Mouse (Mus musculus): ENCODE results near the gene Neurl1a.

DNA sequence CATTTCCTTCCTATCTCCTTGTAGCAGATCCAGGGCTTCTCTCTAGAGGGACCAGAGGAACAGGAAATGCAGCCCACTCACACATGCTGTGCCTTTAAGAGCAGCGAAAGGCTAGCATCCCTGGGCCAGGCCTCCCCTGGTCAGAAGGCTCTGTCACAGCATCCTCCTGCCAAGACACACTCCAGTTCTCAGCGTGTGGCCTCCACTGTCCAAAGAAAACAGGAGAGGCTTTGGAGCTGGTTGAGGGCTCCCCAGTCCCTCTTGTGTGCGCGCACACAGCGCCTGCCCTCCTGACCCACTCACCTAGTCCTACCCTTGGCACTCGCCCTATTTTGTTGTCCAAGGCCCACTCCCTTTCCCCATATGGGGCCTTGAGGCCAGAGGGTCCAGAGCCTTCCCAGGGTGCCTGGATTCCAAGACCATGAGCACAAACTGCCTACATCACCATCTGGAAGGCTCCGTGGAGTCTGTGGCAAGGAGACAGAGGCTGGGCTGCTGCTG is 113.9 kb downstream of the Neurl1a start:
- TF ChIP-seq CTCF (IDR thresholded peaks at IDR 0.05; ENCODE audit: borderline replicate concordance, insufficient read depth, low read depth, low read length) (no peak), POLR2A (IDR thresholded peaks at IDR 0.05; ENCODE audit: borderline replicate concordance, insufficient read depth, low read length) (no peak)
